7 mouse cellular contexts compared by ENCODE assay signal in genomic region chr11:88139256-88139861, GRCm38 (mm10). TPM values are rescaled to one million over a fixed set of nuclear protein-coding genes. Genes with fewer than 3 reads are reported as not detected.
DNase-seq lines count a peak whose midpoint lies in the region; ATAC-seq lines count a peak whose summit lies in the region.

No protein-coding gene starts in this region.

- H3K4me3 ChIP-seq in lung, embryonic 16.5 days (ENCODE audit: low read length): no peak overlapping the region
- no peak overlapping the region for H3K4me3 ChIP-seq in embryonic facial prominence, embryonic 12.5 days

- no peak overlapping the region for H3K27ac ChIP-seq in lung, embryonic 16.5 days (ENCODE audit: low read length)
- peak overlapping the region; percentile 38; the same call in 1 of the 2 replicates for H3K27ac ChIP-seq in embryonic facial prominence, embryonic 12.5 days

- peaks cover 25% of the 10 kb centered on the region for H3K4me1 ChIP-seq in lung, embryonic 16.5 days (replicated peaks; ENCODE audit: control insufficient read depth, insufficient read depth, low read length)
- H3K4me1 ChIP-seq in embryonic facial prominence, embryonic 12.5 days: peaks cover 35% of the 10 kb centered on the region

- H3K9ac ChIP-seq in lung, embryonic 16.5 days (ENCODE audit: low read length): peak overlapping the region; percentile 36; the same call in 1 of the 2 replicates
- H3K9ac ChIP-seq in embryonic facial prominence, embryonic 12.5 days: no peak overlapping the region

- ATAC-seq in lung, embryonic 16.5 days (ENCODE audit: low read depth): no peak
- ATAC-seq in embryonic facial prominence, embryonic 12.5 days (ENCODE audit: insufficient number of reproducible peaks, insufficient read depth, low FRiP score, low TSS enrichment): no peak
- ATAC-seq in megakaryocyte progenitor cell, adult 5-6 weeks (replicated peaks; ENCODE audit: poor library complexity): no peak

- no peak for DNase-seq in lung, adult 18-20 months
- peak; percentile 47 to 71 for DNase-seq in layer of hippocampus, adult 8-10 months (ENCODE audit: low spot score in 2 of 2)
- DNase-seq in neural tube, embryonic 10.5 days (ENCODE audit: extremely low spot score, low spot score): peak; percentile 87
- no peak for DNase-seq in cerebellum, postnatal 25 days

- no peaks in the 10 kb centered on the region for H3K9me3 ChIP-seq in lung, embryonic 16.5 days (ENCODE audit: control insufficient read depth, low read length)
- H3K9me3 ChIP-seq in embryonic facial prominence, embryonic 12.5 days: 0 out of 2 replicates have a peak, but pooled peaks cover 2% of the 10 kb centered on the region

- 27% methylated on average over 20 of the region's 20 CpGs for WGBS in lung, embryonic 16.5 days
- WGBS in embryonic facial prominence, embryonic 12.5 days: 7% methylated on average over 20 of the region's 20 CpGs

- no peaks in the 10 kb centered on the region for H3K36me3 ChIP-seq in lung, embryonic 16.5 days (ENCODE audit: control insufficient read depth, insufficient read depth, low read length)
- peaks cover 3% of the 10 kb centered on the region for H3K36me3 ChIP-seq in embryonic facial prominence, embryonic 12.5 days

- peak overlapping the region; percentile 18; the same call in 1 of the 2 replicates for H3K4me2 ChIP-seq in lung, embryonic 16.5 days (ENCODE audit: low read depth, low read length)
- H3K4me2 ChIP-seq in embryonic facial prominence, embryonic 12.5 days (replicated peaks): peak overlapping the region; percentile 34

- no peaks in the 10 kb centered on the region for H3K27me3 ChIP-seq in lung, embryonic 16.5 days (ENCODE audit: control insufficient read depth, insufficient read depth, low read depth, low read length)
- H3K27me3 ChIP-seq in embryonic facial prominence, embryonic 12.5 days: no peaks in the 10 kb centered on the region

RNA-seq across cellular contexts. Expression of gene Cuedc1, which starts 41.5 kb away (rescaled TPM):
- polyA plus RNA-seq in lung, embryonic 16.5 days (2015; fragmentation: Nextera tagmentation; extraction: Ambion mirVana): 11.3 and 11.8 TPM in 2 replicates
- 36.4 and 42.0 TPM in 2 replicates for polyA plus RNA-seq in embryonic facial prominence, embryonic 12.5 days (2016; fragmentation: Nextera tagmentation; extraction: Ambion mirVana)
- total RNA-seq in layer of hippocampus, adult 8-10 months (2022): 10 to 100 TPM; 30.9 to 38.7 (median 33.4) TPM
- 0.73 and 3.7 TPM in 2 replicates for total RNA-seq in megakaryocyte progenitor cell, adult 5-6 weeks (2015)
- 0.12 and 1.0 TPM in 2 replicates for total RNA-seq in megakaryocyte progenitor cell, adult 5-6 weeks (2017)

Comparison
In these comparisons a context has a peak if more than half of its experiments do, and no peak if none do; other contexts are left out.
1. DNase-seq: peak in layer of hippocampus, adult 8-10 months (2 of 2) and neural tube, embryonic 10.5 days (single experiment); none in lung, adult 18-20 months (0 of 2) and cerebellum, postnatal 25 days (0 of 2).
2. RNA of gene Cuedc1, which starts 41.5 kb away (total RNA-seq): 30.9 to 38.7 TPM in layer of hippocampus, adult 8-10 months; 0.12 to 3.7 TPM in megakaryocyte progenitor cell, adult 5-6 weeks; every median in the first group is over 4 times any median in the second.